Mouse (Mus musculus) gastrocnemius, postnatal 4 days (tissue): ENCODE data around the gene Neurog2. TPM values are rescaled to one million over a fixed set of nuclear protein-coding genes. Genes with fewer than 3 reads are reported as not detected.

Experiments used
- DNase-seq, 2 experiments: peaks; one replicate each; pipeline ENCODE4 v3.0.0; 2021 to 2022; ENCODE audit warnings: low spot score in 2 of 2, mixed read lengths in 2 of 2
- total RNA-seq, 2 experiments: library from RNA; stranded (reverse); gene quantifications; 2 replicates each; pipeline ENCODE4 v1.2.3; 2021

The Neurog2 gene
- total RNA-seq, 2 experiments from 2014 or later = not detected

DNA sequence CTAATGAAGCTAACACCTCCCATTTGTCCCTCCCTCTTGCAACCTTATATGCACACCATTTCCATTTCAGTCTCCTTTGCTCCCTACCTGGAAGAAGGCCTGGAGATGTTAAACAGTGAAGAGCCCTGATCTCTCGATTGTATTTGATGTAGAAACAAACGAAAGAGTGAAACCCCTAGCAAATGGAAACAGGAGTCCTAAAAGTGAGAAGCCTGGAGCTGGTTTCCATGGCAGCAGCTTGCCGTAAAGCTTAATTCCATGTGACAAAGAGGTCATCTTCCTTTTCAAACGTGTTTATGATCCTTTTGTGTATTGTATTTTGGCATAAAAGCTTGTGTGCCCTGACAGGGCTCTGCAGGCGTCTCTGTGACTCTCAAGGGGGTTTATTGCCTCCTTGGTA, 9.3 kb downstream of the Neurog2 start:
- DNase-seq = no peak

DNA sequence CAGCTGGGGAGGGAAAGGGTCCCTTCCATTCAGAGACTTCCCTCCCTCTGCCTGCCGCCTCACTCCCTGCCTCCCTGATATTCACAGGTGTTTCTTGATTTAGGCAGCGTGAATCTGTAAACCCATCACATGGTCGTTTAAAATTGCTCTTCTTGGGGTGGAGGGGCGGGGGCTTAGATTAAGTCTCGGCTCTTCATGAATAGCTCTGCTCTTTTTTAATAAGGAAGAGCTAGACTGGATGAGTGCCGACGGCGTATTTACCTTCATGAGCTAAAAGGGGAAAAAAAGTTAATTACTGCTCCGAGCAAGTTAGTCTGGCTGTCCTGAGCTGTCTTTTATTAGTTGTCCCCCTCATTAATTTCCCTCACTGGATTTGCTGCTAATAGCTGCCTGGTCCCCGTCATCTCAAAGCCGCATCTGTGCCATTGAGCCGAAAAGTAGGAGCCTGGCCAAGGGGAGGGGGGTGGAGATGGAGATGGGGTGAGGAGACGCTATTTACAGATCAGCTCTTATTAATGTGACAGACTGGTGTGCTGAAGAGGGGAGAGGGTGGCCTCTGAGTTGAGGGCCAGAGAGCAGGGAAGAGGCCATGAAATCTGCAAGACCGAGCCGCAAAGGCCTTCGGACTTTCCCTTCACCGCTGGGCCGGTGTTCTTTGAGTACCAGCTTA, 13.4 kb downstream of the Neurog2 start:
- no peak for DNase-seq

DNA sequence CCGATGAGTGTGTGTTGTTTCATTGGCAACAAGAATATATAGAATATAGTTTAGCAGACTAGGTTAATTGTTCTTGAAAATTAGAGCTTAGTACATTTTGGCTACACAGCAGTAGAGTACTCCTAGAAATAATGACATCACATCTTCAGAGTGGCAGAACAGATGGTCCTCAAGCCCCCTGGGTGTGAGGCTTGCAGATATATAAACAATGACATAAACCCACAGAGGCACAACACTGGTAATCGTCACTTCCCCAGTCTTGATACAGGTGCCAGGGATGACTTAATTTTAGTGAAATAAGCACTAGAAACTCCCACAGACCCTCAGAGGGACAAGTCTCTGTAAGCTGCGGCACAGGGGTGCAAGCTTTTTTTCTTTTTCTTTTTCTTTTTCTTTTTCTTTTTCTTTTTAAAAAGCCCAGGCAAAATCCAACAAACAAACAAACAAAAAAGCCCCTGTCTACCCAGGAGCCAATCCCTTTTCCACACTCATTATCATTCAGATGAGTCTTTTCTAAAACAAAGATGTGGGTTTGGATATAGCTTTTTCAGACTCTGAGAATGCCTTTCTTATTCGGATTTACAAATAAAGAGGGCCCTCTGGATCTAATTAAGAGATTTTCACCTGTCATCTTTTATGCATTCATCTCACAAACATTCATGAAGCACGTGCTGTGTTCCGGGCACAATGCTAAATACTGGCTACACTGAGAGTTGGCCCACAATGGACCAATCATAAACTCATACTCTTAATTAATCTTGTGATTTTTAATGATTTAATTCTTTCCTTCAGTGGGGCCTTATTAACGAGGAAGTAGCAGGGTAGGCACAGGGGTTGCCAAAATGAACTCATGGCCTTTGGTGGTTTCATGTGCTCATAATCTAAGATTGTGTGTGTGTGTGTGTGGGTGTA, 19.1 kb downstream of the Neurog2 start:
- no peak for DNase-seq

DNA sequence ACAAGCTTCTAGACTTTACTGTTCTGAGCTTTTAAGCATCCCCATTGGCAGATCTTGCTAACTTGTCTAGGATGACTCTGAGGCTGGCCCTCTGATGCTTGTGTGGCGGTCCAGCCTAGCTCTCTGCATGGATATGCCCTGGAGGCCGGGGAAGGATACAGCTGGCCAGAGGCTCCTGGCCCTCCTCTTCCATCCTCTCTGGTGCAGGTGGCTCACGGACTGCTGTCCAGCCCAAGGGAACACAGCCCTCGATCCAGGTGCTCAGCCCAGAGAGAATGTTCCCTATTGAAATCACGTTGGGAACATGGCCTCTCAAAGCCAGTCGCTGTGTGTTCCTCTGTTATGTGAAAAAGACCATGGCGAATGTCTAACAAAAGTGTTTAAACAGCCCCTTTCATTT, 27.8 kb downstream of the Neurog2 start:
- no peak for DNase-seq

DNA sequence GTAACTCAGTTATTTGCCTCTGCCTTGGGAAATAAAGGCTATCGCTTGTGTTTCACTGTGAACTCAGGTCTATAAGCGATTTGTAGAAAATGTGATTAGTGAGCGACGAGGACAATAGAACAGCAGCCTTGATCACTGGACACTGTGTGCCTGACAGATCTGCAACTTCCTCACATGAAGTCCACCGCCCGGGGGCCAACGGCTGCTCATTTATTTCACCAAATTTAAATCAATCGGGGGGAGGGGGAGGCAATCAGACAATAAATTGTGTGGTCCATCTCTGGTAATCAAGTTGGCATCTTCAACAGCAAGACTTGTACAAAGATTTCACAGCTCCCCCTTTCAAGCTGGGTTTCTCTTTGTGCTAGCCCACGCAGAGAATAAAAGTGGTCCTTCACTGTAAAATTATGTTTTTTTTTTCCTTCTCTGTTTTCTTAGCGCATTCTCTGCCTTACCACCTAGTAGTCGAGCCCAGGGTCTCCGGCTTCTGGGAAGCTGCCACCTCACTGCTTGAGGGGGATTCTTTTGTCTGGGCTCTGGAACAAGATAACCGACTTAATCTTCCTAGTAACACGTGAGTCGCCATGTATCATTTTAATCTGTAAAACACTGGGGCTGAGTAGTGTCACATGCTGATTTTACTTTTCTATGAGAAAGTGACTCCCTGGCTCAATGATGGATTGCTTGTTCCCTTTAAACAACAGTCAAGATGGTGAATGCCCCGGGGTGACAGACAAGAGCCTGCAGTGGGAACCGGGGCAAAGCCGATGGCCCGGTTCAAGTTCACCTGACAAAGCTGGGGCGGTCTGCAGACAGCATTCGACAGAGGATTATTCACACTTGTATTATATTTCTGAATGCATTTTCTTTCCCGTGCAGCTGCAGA, 29.0 kb downstream of the Neurog2 start:
- no peak for DNase-seq

DNA sequence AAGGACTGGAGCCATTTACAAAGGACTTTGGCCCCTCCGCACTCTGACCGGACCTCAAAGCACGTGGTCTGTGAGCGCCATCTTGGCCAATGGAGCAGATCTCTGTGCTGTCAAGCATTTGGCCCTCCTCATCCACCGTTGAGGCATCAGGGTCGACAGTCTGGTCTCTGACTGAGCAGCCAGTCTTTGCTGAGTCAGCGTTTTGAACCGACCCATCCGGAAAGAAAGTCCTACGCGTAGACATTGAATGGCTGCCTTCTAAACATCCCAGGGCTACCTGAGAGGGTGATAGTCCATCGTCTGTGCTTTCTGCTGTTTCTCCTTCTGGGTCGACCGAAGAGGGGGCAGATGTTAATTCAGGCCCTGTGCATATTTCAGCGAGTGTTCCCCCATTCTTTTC, 46.8 kb downstream of the Neurog2 start:
- DNase-seq = no peak

Other genes starting within 250 kb of the Neurog2 start
- gene Ank2, start 133.8 kb upstream of the Neurog2 start, total RNA-seq = 100 to 1,000 TPM; 231 to 258 TPM
- gene Larp7, start 79.8 kb upstream of the Neurog2 start, total RNA-seq = 10 to 100 TPM; 26.5 to 27.6 TPM
- gene Zgrf1, start 79.6 kb upstream of the Neurog2 start, total RNA-seq = 1 to 10 TPM; 6.3 to 8.0 TPM
- 1 to 10 TPM; 2.4 to 2.7 TPM for gene Alpk1, start 147.4 kb downstream of the Neurog2 start, total RNA-seq
- gene Tifa, start 156.7 kb downstream of the Neurog2 start, total RNA-seq = 1 to 10 TPM; 1.6 to 2.0 TPM
- gene Ap1ar, start 204.4 kb downstream of the Neurog2 start, total RNA-seq = 10 to 100 TPM; 19.8 to 20.8 TPM